Mouse (Mus musculus) lung, postnatal 36 days (tissue): ENCODE data around the gene Mettl5.

Source experiments
- DNase-seq: peaks from one replicate; pipeline ENCODE4 v3.0.0; 2022; ENCODE audit warnings: mixed read lengths

The Mettl5 gene

GRCm38 (mm10) chr2:69856392-69856791 is 29.0 kb downstream of the Mettl5 start:
- peak; percentile 71 for DNase-seq

GRCm38 (mm10) chr2:69851427-69852058 is 33.9 kb downstream of the Mettl5 start:
- DNase-seq = no peak

GRCm38 (mm10) chr2:69849215-69849614 is 36.2 kb downstream of the Mettl5 start:
- peak; percentile 32 for DNase-seq

GRCm38 (mm10) chr2:69840261-69840660 is 45.2 kb downstream of the Mettl5 start:
- DNase-seq = no peak

- no peak for DNase-seq
Observed at GRCm38 (mm10) chr2:69838707-69839106, 46.7 kb downstream of the Mettl5 start.

GRCm38 (mm10) chr2:69837996-69838395 is 47.4 kb downstream of the Mettl5 start:
- no peak for DNase-seq

GRCm38 (mm10) chr2:69837244-69837967 is 48.0 kb downstream of the Mettl5 start:
- no peak for DNase-seq

- DNase-seq = no peak
Observed at GRCm38 (mm10) chr2:69830116-69830515, 55.3 kb downstream of the Mettl5 start.

GRCm38 (mm10) chr2:69829680-69830079 is 55.7 kb downstream of the Mettl5 start:
- DNase-seq = no peak

- no peak for DNase-seq
Observed at GRCm38 (mm10) chr2:69828031-69828430, 57.4 kb downstream of the Mettl5 start.

- DNase-seq = peak; percentile 41
Observed at GRCm38 (mm10) chr2:69826380-69826779, 59.0 kb downstream of the Mettl5 start.

- no peak for DNase-seq
Observed at GRCm38 (mm10) chr2:69825898-69826297, 59.5 kb downstream of the Mettl5 start.

GRCm38 (mm10) chr2:69823129-69823677 is 62.2 kb downstream of the Mettl5 start:
- DNase-seq = peak; percentile 27

GRCm38 (mm10) chr2:69822361-69823128 is 62.9 kb downstream of the Mettl5 start:
- DNase-seq = peak; percentile 28

- DNase-seq = peak; percentile 37
Observed at GRCm38 (mm10) chr2:69821711-69822110, 63.7 kb downstream of the Mettl5 start, which contains the start of gene Klhl23. Klhl23 (plus strand) TSS chr2:69821944.
